In the genomic region with DNA sequence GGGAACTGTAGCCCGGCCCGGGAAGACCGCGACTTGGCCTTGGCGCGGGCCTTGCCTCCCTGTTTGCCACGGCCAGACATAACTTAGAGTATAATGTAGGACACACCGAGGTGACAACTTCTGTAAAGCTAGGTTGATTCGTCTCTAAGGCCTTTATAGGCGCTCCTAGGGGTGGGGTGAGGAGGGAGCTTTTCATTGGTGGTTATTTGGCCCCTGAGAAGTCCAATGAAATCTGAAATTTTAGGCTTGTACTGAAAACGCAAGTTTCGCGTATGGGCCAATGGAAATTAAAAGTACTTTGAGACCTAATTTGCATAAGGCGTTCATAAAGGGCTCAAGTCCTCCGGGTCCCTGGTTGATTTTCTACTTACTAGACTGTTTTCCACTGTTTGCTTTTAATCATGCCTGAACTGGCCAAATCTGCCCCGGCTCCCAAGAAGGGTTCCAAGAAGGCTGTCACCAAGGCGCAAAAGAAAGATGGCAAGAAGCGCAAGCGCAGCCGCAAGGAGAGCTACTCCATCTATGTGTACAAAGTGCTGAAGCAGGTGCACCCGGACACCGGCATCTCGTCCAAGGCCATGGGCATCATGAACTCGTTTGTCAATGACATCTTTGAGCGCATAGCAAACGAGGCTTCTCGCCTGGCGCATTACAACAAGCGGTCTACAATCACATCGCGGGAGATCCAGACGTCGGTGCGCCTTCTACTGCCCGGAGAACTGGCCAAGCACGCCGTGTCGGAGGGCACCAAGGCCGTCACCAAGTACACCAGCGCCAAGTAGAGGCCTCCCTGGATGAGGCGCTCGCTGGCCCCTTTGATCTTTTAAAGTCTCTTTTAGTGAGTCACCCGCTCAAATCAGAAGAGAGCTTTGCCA, we compare ENCODE assay signal across 8 mouse cellular contexts. TPM values are rescaled to one million over a fixed set of nuclear protein-coding genes. Genes with fewer than 3 reads are reported as not detected.
DNase-seq lines count a peak whose midpoint lies in the region; ATAC-seq lines count a peak whose summit lies in the region.

Gene Hist2h2ac, minus strand, starts transcription at position 116 of the 875 bp plus-strand sequence.
Gene Hist2h2be, plus strand, starts transcription at position 355 of the 875 bp plus-strand sequence.

- peak within 1 kb of the TSS; percentile 89 for H3K4me2 ChIP-seq in hindbrain, embryonic 14.5 days (replicated peaks)

- DNase-seq in T-cell, adult 2 months (ENCODE audit: low spot score): peak; percentile 85
- peak; percentile 75 to 89 for DNase-seq in cerebellum, postnatal 36 days
- peak; percentile 75 to 76 for DNase-seq in frontal cortex, postnatal 25 days (ENCODE audit: low spot score in 2 of 2)
- peak; percentile 80 for DNase-seq in hindbrain, embryonic 14.5 days (ENCODE audit: low spot score)
- DNase-seq in layer of hippocampus, postnatal 25 days (ENCODE audit: extremely low spot score in 1 of 2, low spot score in 1 of 2): peak; percentile 65 to 81
- peak; percentile 87 for DNase-seq in lung, postnatal 14 days
- DNase-seq in ovary, postnatal 36 days (ENCODE audit: low spot score): peak; percentile 79
- peak; percentile 91 for DNase-seq in thymus, postnatal 25 days

- H3K9me3 ChIP-seq in hindbrain, embryonic 14.5 days (ENCODE audit: control insufficient read depth, low read length): no peaks in the 10 kb centered on the region

- no peaks in the 10 kb centered on the region for H3K36me3 ChIP-seq in hindbrain, embryonic 14.5 days (replicated peaks; ENCODE audit: control insufficient read depth, insufficient read depth)

- H3K4me3 ChIP-seq in hindbrain, embryonic 14.5 days (replicated peaks; ENCODE audit: low read length): peak within 1 kb of the TSS; percentile 54

- WGBS in hindbrain, embryonic 14.5 days: under 1% methylated on average over 43 of the region's 43 CpGs

- ATAC-seq in hindbrain, embryonic 14.5 days (ENCODE audit: low FRiP score): peak; percentile 81

- no peaks in the 10 kb centered on the region for H3K27me3 ChIP-seq in hindbrain, embryonic 14.5 days (ENCODE audit: control insufficient read depth, insufficient read depth, low read length)

- peaks cover 29% of the 10 kb centered on the region for H3K4me1 ChIP-seq in hindbrain, embryonic 14.5 days (replicated peaks; ENCODE audit: control insufficient read depth, insufficient read depth, low read length)

- peak within 1 kb of the TSS; percentile 96 for H3K27ac ChIP-seq in hindbrain, embryonic 14.5 days

- H3K9ac ChIP-seq in hindbrain, embryonic 14.5 days: peak within 1 kb of the TSS; percentile 78

RNA-seq across cellular contexts. Expression of gene Hist2h2ac, which starts in this region (rescaled TPM):
- 1.9 and 2.3 TPM in 2 replicates for polyA plus RNA-seq in hindbrain, embryonic 14.5 days (2014; fragmentation: Nextera tagmentation; extraction: Ambion mirVana)
- 10 to 100 TPM; 23.0 to 27.5 TPM for total RNA-seq in layer of hippocampus, postnatal 25 days (2021)

RNA-seq across cellular contexts. Expression of gene Hist2h2be, which starts in this region (rescaled TPM):
- 4.7 and 5.0 TPM in 2 replicates for polyA plus RNA-seq in hindbrain, embryonic 14.5 days (2014; fragmentation: Nextera tagmentation; extraction: Ambion mirVana)
- total RNA-seq in layer of hippocampus, postnatal 25 days (2021): 1 to 10 TPM; 5.6 to 5.9 TPM

Comparison
In these comparisons a context has a peak if more than half of its experiments do, and no peak if none do; other contexts are left out.
1. Peak in every context shown above with its lines: DNase-seq, ATAC-seq, H3K4me3 ChIP-seq and H3K27ac ChIP-seq.